Mouse (Mus musculus): ENCODE measurements around the gene Paics.
"Not testable (repeated sequence)": the region's sequence is repeated elsewhere in the genome, so short reads cannot be mapped to it uniquely, and the experiment has no call there.

Paics gene

GRCm38 (mm10) chr5:76951106-76952027 lies at the start of gene Paics, which contains the start of gene Ppat:
Gene Paics, plus strand, starts transcription at chr5:76951307.
Gene Ppat, minus strand, starts transcription at chr5:76951578.
- in situ Hi-C loops (cut with MboI, MseI): loop anchor here (5.0 kb wide), 1 partner anchor 49 kb away; no protein-coding TSS in a partner anchor

GRCm38 (mm10) chr5:76902131-76902530 lies 49.0 kb upstream of the Paics start:
- in situ Hi-C loops (cut with MboI, MseI): loop anchor here (5.0 kb wide), 1 partner anchor 50 kb away; the partner anchor contains the start of genes Paics and Ppat

DNA sequence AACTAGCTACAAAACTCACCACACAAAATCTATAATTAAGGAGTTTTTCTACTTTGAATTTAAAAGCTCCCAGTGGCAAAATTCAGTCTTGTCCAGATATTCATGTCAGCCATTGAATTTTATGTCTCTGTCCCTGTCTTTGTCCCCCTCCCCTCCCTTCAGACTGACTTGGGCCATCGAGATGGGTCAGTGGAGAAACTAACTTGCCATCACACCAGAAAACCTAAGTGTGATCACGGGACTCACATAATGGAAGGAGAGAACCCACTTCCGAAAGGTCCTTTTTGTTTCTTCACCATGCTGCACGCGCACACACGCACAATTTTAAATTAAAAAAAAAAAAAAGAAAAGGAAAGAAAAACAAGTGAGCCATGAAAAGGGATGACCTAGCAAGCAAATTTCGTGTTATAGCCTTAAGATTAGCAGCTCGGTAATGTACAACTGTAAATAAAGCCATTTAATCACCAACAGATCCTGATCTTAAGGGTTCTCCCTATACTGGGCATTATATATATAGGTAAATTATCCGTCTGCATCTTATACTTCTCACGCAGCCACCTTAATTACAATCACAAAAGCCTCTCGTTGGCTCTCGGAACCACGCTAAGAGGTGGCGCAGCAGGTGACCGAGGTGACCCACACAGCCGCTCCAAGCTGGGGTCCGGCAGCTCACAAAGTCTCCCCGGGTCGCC lies 46.2 kb upstream of the Paics start:
- in situ Hi-C loops (cut with MboI, MseI): loop anchor here (5.0 kb wide), 1 partner anchor 47 kb away; the partner anchor contains the start of genes Paics and Ppat

DNA sequence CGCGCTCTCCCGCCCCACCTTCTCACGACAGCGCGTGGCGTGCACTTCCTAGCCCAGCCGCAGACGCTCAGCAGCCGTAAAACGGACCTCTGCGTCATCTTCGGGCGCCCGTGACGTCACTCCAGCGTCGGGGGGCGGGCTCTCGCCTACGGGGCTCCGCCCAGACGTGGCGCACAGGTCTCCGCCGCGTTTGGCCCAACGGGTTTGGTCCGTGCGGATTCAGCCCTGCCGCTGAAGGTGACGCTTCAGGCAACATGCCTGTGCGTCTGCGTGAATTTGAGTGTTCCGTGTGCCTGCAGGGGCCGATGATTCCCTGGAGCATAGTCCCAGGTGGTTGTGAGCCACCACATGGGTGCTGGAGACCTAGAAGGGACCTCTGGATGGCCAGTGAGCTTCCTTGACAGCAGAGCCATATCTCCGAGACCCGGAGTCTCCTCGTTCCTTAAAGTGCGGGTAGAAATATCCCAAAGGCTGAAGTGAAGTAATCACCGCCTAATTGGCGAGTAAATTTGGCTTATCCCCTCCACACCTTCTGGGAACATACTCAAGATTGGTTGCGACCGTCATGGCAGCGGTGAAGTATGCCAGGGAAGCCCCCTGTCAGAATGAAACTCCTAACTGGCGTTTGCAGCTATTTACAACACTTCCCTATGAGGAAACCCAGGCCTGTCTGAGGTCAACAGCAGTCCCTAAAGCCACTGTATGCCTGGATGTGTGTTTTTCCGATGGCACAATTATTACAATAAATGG lies 45.5 kb upstream of the Paics start, which contains the start of gene Aasdh:
TSS of gene Aasdh (minus strand) at position 110 of the 750 bp plus-strand sequence.
- in situ Hi-C loops (cut with MboI, MseI): no loop called here

- in situ Hi-C loops (cut with MboI, MseI): no loop called here
Measured at GRCm38 (mm10) chr5:76906155-76906499, 45.0 kb upstream of the Paics start.

GRCm38 (mm10) chr5:76910807-76911206 lies 40.3 kb upstream of the Paics start:
- in situ Hi-C loops (cut with MboI, MseI): no loop called here

DNA sequence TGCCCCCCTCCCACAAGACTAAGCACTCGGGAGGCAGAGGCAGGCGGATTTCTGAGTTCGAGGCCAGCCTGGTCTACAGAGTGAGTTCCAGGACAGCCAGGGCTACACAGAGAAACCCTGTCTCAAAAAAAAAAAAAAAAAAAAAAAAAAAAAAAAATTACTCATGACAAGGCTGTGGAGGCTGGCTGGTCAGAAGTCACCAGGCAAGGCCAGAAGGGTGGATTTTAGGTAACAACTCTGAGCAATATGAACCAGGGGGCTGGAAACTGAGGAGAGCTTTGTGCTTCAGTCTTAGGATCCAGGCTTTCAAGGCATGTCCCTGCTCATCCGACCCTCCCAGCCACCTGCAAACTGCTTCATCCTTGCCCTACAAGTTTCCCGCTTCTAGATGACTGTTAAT lies 38.6 kb upstream of the Paics start:
- in situ Hi-C loops (cut with MboI, MseI): not testable (repeated sequence)

DNA sequence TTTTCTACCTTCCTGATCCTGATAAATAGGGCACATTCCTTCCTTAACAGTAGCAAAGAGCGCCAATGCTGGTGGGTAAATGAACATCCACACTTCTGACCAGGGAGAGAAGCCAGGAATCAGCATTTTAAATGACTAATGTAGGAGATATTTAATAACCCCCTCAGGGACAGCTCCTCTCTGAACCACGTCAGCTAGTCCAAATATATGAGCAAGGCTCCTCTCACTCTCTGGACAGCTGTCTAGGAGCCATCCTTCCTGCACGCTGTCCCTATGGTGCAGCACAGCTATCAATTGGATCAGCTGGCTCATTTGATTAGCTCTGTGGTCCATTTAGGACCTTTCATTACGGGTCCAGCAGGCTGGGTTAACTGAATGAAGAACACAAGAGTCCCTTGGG lies 28.3 kb upstream of the Paics start:
- in situ Hi-C loops (cut with MboI, MseI): no loop called here

GRCm38 (mm10) chr5:76923428-76923827 lies 27.7 kb upstream of the Paics start:
- in situ Hi-C loops (cut with MboI, MseI): no loop called here

DNA sequence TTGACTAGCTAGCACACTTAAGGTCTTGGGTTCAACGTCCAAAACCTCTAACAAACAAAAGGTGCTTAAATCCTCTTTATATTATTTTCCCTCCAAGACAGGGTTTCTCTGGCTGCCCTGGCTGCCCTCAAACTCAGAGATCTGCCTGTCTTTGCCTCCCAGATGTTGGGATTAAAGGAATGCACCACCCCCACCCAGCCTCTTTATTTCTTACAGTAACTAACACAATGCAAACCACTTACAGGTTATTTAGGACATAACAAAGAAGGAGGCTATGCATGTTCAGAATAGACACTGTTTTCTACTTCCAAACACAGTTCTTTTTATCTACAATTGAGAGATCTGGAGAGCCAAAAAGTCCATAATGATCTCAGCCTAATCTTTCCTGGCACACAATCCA lies 26.8 kb upstream of the Paics start:
- in situ Hi-C loops (cut with MboI, MseI): no loop called here

- in situ Hi-C loops (cut with MboI, MseI): no loop called here
Measured at GRCm38 (mm10) chr5:76928124-76928832, 22.8 kb upstream of the Paics start.

DNA sequence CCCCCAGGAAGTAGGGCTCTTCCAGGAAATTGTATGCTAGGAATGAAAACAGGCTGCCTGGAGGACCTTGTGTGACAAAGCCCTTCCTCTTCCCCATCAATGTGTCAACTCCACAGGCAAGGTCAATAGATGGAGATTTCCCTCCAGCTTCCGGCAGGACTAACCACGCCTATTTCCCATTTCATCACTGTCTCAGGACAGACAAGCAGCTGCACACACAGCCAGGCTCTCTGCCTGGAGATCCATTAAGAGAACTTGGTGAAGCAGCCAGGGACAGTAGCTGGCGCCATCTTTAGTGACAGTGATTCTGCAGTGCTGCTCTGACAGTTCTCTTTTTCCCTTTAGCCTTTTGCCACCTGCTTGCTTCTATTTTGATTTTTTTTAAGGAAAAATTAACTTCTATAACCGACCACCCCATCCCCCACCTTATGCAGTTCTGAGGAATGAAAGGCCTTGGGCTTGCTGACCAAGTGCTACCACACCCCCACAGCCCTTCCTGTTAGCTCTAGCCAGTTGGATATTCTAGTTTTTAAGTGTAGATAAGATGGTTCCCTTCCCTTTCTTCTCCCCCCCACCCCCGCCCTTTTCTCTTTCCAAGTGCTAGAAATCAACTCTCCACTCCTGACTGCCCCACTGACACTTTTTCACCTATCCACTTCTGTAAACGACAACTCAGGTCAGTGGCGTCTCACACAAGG lies 21.8 kb upstream of the Paics start:
- in situ Hi-C loops (cut with MboI, MseI): no loop called here

DNA sequence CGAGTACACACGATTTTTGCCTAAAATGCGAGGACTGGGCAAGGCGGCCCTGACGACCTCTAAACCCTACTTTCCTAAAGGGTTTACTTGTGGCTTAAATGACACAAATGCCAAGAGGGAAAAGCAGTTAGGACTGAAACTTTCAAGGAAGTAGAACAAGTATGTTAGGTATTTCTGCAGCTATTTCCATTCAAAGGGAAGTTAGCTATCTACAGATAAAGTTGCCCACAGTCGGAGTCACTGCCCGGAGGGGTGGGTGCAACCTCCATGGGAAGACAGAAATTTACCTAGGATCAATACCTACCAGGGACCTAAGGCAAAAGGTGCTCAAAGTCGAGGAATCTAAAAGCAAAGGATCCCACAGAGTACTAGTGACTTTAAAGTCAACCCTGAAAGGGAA lies 11.4 kb upstream of the Paics start:
- in situ Hi-C loops (cut with MboI, MseI): no loop called here

DNA sequence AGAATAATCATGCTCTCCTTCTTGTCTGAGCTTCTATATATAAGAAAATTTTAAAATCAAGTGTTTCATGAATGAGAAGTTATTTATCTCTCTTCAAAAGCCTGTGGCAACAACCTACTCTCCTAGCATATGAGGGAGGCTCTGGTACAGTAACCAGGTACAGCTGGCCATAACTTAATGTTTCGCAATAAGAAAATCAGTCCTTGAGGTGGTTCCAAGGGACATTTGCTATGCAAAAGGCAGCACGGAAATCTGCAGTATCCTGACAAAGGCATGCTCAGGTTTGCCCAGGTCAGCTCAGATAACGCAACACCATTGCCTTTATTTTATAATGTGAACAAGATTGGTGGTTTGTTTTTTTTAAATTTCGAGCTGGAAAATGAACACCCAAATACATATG lies 9.1 kb upstream of the Paics start:
- in situ Hi-C loops (cut with MboI, MseI): no loop called here

DNA sequence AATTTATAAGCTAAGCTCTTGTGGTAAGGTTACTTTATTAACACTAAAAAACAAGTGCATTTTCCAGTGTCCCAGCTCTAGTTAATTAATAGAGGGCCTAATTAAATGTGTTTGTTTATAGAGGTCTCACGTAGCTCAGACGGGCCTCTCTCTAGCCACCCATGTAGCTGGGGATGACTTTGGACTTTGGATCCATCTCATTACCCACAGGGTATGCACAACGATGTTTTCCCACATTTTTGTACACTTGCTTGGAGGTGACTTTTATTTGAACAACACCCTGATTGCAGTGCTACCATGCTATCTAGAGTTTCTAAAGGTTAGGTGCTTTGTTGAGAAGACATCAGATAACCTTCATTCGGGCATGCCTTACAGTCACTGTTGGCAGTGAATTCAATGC lies 8.6 kb upstream of the Paics start:
- in situ Hi-C loops (cut with MboI, MseI): no loop called here

- in situ Hi-C loops (cut with MboI, MseI): no loop called here
Measured at GRCm38 (mm10) chr5:76944965-76945677, 6.0 kb upstream of the Paics start.

DNA sequence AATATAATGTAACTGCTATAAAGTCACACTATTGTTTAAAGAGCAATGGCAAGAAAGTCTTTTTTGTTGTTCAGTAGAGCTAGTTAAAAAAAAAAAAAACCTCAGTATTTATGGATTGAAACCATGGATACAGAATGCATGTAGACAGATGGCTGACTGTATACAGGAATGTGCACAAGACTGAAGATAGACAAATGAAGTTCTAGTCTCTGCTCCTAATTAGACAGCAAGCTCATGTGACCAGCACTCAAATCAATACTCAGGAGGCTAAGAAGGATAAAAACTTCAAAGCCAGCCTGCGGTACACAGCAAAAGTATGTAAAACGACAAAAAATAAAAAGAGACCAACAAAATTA lies 5.5 kb upstream of the Paics start:
- in situ Hi-C loops (cut with MboI, MseI): no loop called here

GRCm38 (mm10) chr5:76947142-76947541 lies 4.0 kb upstream of the Paics start:
- in situ Hi-C loops (cut with MboI, MseI): no loop called here

DNA sequence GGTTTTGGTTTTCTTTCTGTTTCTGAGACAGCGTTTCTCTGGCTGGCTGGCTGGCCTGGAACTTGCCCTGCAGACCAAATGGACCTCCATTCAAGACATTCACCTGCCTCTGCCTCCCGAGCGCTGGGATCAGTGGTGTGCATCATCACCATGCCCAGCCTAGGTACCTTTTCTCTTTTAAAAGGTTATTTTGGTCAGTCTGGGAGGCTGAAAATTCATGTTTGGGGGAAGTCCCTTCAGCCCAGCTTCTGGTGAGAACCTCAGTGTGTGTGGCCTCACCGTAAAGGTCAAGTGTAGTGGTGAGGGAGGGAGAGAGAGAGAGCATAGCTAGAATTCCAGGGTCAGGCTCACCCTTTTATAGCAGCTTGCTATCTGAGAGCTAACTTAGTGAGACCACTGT lies 3.3 kb upstream of the Paics start:
- in situ Hi-C loops (cut with MboI, MseI): no loop called here

All from T-helper 2 cell (primary cell).